Mouse (Mus musculus): ENCODE measurements around the gene Sf3b3.
"Not testable (repeated sequence)": the region's sequence is repeated elsewhere in the genome, so short reads cannot be mapped to it uniquely, and the experiment has no call there.

The Sf3b3 gene

GRCm38 (mm10) chr8:110808495-110809472 is 37.8 kb downstream of the Sf3b3 start:
- no peak for DNase-seq (ENCODE audit: low spot score)

- no peak for DNase-seq (ENCODE audit: low spot score)
These were observed 40.4 kb downstream of the Sf3b3 start for GRCm38 (mm10) chr8:110806146-110806545.

- DNase-seq (ENCODE audit: low spot score) = no peak
These were observed 40.9 kb downstream of the Sf3b3 start, which contains the start of gene Il34 for GRCm38 (mm10) chr8:110805669-110806068. TSS of gene Il34 (minus strand) at chr8:110805924.

GRCm38 (mm10) chr8:110804825-110805514 is 41.6 kb downstream of the Sf3b3 start:
- no peak for DNase-seq (ENCODE audit: low spot score)

- no peak for DNase-seq (ENCODE audit: low spot score)
These were observed 42.7 kb downstream of the Sf3b3 start for GRCm38 (mm10) chr8:110803856-110804255.

GRCm38 (mm10) chr8:110802988-110803387 is 43.6 kb downstream of the Sf3b3 start:
- DNase-seq (ENCODE audit: low spot score) = no peak

- no peak for DNase-seq (ENCODE audit: low spot score)
These were observed 49.5 kb downstream of the Sf3b3 start for GRCm38 (mm10) chr8:110797086-110797485.

GRCm38 (mm10) chr8:110794363-110794965 is 52.1 kb downstream of the Sf3b3 start:
- DNase-seq (ENCODE audit: low spot score) = no peak

GRCm38 (mm10) chr8:110793936-110794335 is 52.7 kb downstream of the Sf3b3 start:
- DNase-seq (ENCODE audit: low spot score) = no peak

GRCm38 (mm10) chr8:110793511-110793910 is 53.1 kb downstream of the Sf3b3 start:
- DNase-seq (ENCODE audit: low spot score) = no peak

GRCm38 (mm10) chr8:110792574-110793200 is 53.9 kb downstream of the Sf3b3 start:
- DNase-seq (ENCODE audit: low spot score) = no peak

- no peak for DNase-seq (ENCODE audit: low spot score)
These were observed 55.4 kb downstream of the Sf3b3 start for GRCm38 (mm10) chr8:110791164-110791563.

- DNase-seq (ENCODE audit: low spot score) = no peak
These were observed 56.3 kb downstream of the Sf3b3 start for GRCm38 (mm10) chr8:110790270-110790669.

- DNase-seq (ENCODE audit: low spot score) = no peak
These were observed 57.0 kb downstream of the Sf3b3 start for GRCm38 (mm10) chr8:110789571-110789970.

- no peak for DNase-seq (ENCODE audit: low spot score)
These were observed 57.6 kb downstream of the Sf3b3 start for GRCm38 (mm10) chr8:110788981-110789380.

GRCm38 (mm10) chr8:110787411-110787954 is 59.1 kb downstream of the Sf3b3 start:
- no peak for DNase-seq (ENCODE audit: low spot score)

GRCm38 (mm10) chr8:110786934-110787333 is 59.7 kb downstream of the Sf3b3 start:
- no peak for DNase-seq (ENCODE audit: low spot score)

- not testable (repeated sequence) for DNase-seq (ENCODE audit: low spot score)
These were observed 60.1 kb downstream of the Sf3b3 start for GRCm38 (mm10) chr8:110786501-110786900.

- no peak for DNase-seq (ENCODE audit: low spot score)
These were observed 61.2 kb downstream of the Sf3b3 start for GRCm38 (mm10) chr8:110785366-110785765.

GRCm38 (mm10) chr8:110779924-110780718 is 66.5 kb downstream of the Sf3b3 start:
- DNase-seq (ENCODE audit: low spot score) = no peak

- no peak for DNase-seq (ENCODE audit: low spot score)
These were observed 70.3 kb downstream of the Sf3b3 start for GRCm38 (mm10) chr8:110776335-110776734.
